Mouse (Mus musculus) megakaryocyte, embryonic 14.5 days (primary cell): ENCODE data around the gene Sbk1. TPM values are rescaled to one million over a fixed set of nuclear protein-coding genes. Genes with fewer than 3 reads are reported as not detected.
"Not testable (repeated sequence)": the region's sequence is repeated elsewhere in the genome, so short reads cannot be mapped to it uniquely, and the experiment has no call there.

ENCODE experiments used
- H3K27me3 ChIP-seq: replicated peaks from 2 replicates; pipeline ENCODE3; 2012; ENCODE audit warnings: inconsistent platforms
- H3K36me3 ChIP-seq: replicated peaks from 2 replicates; pipeline ENCODE3; 2012; ENCODE audit warnings: low read length, inconsistent platforms, mixed read lengths
- H3K4me1 ChIP-seq: 2 replicates; pipeline ENCODE4 v1.6.1; 2012; ENCODE audit warnings: inconsistent platforms
- H3K4me3 ChIP-seq: replicated peaks from 2 replicates; pipeline ENCODE3; 2012; ENCODE audit warnings: moderate library complexity, mild to moderate bottlenecking, inconsistent platforms
- H3K9me3 ChIP-seq: 2 replicates; pipeline ENCODE4 v1.6.1; 2012; ENCODE audit warnings: inconsistent platforms
- FLI1 ChIP-seq: IDR thresholded peaks from 2 replicates; pipeline ENCODE4 v1.6.1; 2012; ENCODE audit warnings: low read length, inconsistent platforms, mixed read lengths
- GATA1 ChIP-seq: IDR thresholded peaks from 3 replicates; pipeline ENCODE4 v1.6.1; 2012; ENCODE audit warnings: mixed read lengths, low read length, inconsistent platforms, borderline replicate concordance
- polyA plus RNA-seq: library from polyadenylated mRNA; stranded (reverse); fragments of >175 nt; gene quantifications from 2 replicates; pipeline ENCODE4 v1.2.3, GENCODE M21; 2012; ENCODE audit warnings: low replicate concordance; ENCODE audit not compliant: insufficient read depth

The Sbk1 gene
- polyA plus RNA-seq, 1 experiment, result 1.4 TPM

DNA sequence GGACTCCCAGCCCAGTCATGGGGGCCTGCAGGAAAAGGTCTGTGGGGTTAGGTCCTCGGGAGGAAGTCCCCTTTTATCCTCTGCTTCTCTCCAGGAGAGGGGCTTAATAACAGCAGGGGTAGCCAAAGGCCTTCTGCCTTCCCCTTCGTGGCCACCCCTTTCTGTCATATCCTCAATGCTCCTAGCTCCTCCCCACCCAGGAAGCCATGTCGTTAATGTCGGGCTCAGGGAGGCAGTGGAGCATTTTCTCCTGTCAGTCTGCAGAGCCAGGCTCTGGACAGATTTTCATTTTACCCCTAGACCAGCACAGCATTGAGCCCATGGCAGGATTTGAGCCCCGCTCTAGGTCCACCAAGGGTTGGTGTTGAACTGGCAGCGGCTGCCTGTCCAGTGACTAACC lies 3.9 kb downstream of the Sbk1 start:
- TF ChIP-seq FLI1 (no peak), GATA1 (no peak)
- Histone ChIP-seq H3K4me3 (no peak overlapping the region), H3K36me3 (no peaks in the 10 kb centered on the region), H3K4me1 (peaks cover 34% of the 10 kb centered on the region), H3K9me3 (no peaks in the 10 kb centered on the region), H3K27me3 (peaks cover 88% of the 10 kb centered on the region)

DNA sequence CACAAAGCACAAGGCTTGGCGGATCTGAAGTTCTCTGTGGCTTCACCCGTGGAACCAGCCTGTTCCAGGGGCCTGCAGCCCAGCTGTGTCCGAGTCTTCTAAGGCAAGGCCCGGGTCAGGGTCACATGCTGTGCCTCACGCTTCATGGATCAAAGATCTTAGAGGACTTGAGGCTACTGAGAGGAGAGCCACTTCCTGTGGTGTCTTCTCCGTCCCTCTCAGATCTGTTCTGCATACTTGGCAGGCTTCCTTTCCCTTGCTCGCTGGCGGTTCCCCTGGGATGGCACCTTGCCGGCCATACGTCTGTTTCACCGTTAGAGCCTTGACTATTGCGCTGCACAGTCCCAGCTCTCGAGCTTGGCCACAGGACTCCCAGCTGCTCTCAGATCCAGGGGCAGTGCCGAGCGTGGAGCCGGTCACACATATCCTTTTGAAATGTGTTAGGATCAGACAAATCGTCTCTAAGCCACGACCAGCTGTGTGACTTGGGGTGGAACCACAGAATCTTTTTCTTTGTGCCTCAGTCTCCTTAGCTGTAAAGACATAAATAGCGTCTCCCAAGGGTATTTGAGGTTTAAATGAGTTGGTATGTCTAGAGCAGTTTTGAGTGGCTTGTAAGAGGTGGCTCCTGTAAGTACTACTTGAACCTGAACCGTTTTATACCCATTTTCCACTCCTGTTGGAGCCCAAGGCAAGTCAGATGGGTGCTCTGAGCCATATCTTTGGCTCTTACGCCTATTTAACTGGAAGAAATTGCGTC lies 5.3 kb downstream of the Sbk1 start:
- TF ChIP-seq GATA1 (no peak), FLI1 (no peak)
- no peak overlapping the region for H3K4me3 ChIP-seq
- H3K27me3 ChIP-seq, result peaks cover 82% of the 10 kb centered on the region
- peaks cover 25% of the 10 kb centered on the region for H3K4me1 ChIP-seq
- no peaks in the 10 kb centered on the region for H3K36me3 ChIP-seq
- H3K9me3 ChIP-seq, result no peaks in the 10 kb centered on the region

DNA sequence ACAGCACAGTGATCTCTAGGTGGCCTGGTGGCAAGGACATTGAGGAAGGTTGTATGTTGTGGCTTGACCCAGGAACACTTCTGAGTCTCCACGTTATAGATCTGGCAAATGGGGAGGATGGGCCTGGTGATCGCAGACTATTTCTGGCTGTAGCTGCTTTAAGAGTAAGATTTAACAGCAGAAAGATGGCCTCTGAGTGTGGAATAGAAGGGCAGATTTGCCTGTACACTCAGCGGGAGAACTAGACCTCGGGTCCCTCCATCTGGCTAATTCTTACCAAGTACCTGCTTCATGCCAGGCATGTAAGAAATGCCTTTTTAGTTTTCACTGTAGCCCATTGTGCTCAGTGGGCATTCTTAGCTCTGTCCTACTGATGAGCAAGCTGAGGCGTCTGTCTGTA lies 6.4 kb downstream of the Sbk1 start:
- TF ChIP-seq FLI1 (no peak), GATA1 (no peak)
- Histone ChIP-seq H3K36me3 (no peaks in the 10 kb centered on the region), H3K4me3 (no peak overlapping the region), H3K9me3 (no peaks in the 10 kb centered on the region), H3K4me1 (peaks cover 15% of the 10 kb centered on the region), H3K27me3 (peaks cover 77% of the 10 kb centered on the region)

DNA sequence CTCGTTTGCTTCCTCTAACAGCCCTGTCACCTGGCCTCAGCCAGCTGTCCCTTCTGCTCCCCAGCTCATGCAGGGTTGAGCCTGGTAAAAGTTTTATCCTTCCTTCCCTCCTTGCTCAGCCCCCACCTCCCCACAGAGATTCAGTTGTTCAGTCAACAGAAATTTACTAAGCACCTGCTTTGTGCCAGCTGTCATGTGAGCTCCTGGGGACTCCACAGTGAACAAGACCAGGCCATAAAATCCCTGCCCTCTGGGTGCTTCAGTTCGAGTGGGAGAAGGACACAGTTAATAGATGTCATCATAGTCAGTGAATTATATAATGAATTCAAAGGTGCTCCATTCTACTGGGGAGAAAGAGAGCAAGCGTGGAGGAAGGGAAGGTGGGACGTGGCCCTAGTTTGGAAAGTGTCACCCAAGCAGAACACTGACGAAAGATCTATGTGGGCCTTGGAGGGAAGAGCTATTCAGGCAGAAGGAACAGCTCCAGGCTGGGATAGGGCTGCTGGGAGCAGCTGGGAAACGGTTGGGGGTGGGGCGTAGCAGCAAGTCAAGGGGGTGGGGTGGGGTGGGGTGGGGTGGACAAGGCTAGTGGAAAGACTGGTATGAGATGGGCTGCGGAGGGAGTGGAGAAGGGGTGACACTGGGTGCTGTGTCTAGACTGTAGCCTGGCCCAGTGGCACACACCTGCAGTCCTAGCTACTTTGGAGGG lies 7.5 kb downstream of the Sbk1 start:
- H3K4me1 ChIP-seq, result peaks cover 23% of the 10 kb centered on the region
- TF ChIP-seq FLI1 (no peak), GATA1 (no peak)
- H3K9me3 ChIP-seq, result no peaks in the 10 kb centered on the region
- no peaks in the 10 kb centered on the region for H3K36me3 ChIP-seq
- peaks cover 70% of the 10 kb centered on the region for H3K27me3 ChIP-seq
- no peak overlapping the region for H3K4me3 ChIP-seq

DNA sequence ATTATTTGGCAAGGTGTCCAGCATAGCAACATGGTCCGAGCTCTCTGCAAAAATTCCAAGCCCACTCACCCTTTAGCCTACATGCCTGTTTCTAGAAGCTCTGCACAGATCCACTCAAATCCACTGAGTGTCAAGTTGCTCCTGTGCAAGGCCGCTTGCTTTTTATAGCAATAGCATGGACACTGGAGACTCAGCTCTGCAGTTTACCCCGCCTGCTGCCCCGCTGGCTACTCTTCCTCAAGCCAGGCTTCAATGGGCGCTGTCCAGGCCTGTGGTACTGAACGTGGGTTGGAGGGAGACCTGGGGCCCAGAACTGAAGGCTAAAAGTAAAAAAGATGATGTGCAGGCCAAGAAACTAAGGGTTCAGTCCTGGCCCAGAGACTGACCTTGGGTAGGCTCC lies 8.3 kb downstream of the Sbk1 start:
- no peaks in the 10 kb centered on the region for H3K9me3 ChIP-seq
- no peak overlapping the region for H3K4me3 ChIP-seq
- no peak for TF ChIP-seq FLI1
- TF ChIP-seq GATA1, result no peak
- H3K27me3 ChIP-seq, result peaks cover 62% of the 10 kb centered on the region
- H3K4me1 ChIP-seq, result peaks cover 30% of the 10 kb centered on the region
- no peaks in the 10 kb centered on the region for H3K36me3 ChIP-seq

DNA sequence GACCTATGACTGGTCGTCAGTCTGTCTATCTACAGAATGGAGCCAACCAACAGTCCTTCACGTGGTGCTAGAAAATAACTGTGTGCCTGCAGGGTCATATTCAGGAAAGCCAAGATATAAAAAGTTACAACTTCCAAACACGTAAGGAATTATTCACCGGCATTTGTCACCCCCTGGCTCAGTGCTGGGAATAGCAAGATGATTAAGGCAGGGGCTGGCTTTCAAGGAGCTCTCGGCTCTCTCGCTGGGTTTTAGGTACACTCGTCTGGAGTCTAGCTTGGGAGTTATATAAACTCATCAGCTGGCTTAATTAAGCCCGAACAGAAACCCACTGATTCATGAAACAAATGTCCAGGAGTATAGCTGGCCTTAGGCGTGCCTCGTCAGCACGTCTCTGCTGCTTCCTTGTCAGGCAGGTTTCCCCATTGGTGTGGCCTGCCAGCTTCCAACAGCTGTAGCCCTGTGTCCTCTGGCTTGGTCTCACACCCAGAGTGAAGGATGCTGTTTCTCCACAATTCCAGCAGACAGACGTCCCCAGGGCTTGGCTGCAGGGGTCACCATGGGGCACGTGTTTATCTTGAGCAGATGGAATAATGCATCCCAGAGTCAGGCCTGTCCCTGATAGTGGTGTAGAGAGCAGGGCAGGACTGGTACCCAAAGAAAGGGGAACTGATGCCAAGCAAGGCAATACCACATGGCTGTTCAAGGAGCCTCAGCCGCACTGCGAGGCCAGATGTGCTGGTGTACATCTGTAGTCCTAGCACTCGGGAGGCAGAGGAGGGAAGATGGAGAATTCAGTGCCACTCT lies 9.7 kb downstream of the Sbk1 start:
- peaks cover 48% of the 10 kb centered on the region for H3K27me3 ChIP-seq
- H3K4me1 ChIP-seq, result peaks cover 37% of the 10 kb centered on the region
- H3K4me3 ChIP-seq, result no peak overlapping the region
- H3K9me3 ChIP-seq, result no peaks in the 10 kb centered on the region
- TF ChIP-seq FLI1, result no peak
- no peak for TF ChIP-seq GATA1
- H3K36me3 ChIP-seq, result no peaks in the 10 kb centered on the region

DNA sequence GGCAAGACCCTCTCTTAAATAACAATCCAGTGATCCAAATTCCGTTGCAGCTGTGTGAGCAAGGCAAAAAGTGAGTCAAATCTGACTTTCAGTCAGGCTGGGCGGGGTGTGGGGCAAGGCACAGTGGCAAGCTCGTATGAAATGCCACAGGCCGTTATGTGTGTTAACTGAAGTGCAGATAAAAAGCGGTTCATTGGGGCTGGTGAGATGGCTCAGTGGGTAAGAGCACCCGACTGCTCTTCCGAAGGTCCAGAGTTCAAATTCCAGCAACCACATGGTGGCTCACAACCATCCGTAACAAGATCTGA lies 10.2 kb downstream of the Sbk1 start:
- H3K36me3 ChIP-seq, H3K4me3 ChIP-seq, H3K9me3 ChIP-seq: not testable (repeated sequence)
- Histone ChIP-seq H3K27me3 (peaks cover 44% of the 10 kb centered on the region), H3K4me1 (peaks cover 40% of the 10 kb centered on the region)

DNA sequence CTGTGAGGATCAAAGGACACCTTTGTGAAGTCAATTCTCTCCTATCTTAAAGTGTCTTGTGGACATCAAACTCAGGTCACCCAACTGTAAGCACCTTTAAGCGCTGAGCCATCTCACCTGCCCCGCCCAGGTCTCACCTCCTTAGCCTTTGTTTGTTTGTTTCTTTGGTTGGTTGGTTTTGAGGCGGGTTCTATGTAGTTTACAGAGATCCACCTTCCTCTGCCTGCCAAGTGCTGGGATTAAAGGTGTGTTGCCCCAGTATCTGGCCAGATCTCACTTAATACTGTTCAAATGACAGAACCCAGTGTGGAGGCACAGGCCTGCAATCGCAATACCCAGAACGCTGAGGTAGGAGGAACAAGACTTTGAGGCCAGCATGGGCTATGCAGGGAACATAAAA lies 11.6 kb downstream of the Sbk1 start:
- Histone ChIP-seq H3K9me3 (no peaks in the 10 kb centered on the region), H3K27me3 (peaks cover 34% of the 10 kb centered on the region), H3K36me3 (no peaks in the 10 kb centered on the region), H3K4me1 (peaks cover 48% of the 10 kb centered on the region), H3K4me3 (no peak overlapping the region)
- TF ChIP-seq FLI1 (no peak), GATA1 (no peak)

DNA sequence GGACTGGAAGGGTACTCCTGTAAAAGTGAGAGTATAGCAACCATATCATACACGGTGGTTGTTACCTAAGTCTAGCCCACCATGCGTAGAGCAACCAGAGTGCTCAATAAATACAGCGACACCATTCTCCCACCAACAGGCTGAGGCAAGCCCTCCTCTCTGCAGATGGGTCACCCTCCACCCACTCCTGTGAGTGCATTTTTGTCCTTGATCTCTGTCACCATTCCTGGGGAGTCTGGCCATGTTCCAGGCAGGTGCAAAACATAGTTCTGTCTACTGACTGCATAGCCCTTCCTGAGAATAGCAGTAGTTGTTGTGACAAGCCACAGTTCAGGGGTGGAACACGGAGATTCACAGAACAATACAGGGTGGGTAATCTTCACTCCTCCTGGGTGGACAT lies 12.0 kb downstream of the Sbk1 start:
- TF ChIP-seq GATA1 (no peak), FLI1 (no peak)

DNA sequence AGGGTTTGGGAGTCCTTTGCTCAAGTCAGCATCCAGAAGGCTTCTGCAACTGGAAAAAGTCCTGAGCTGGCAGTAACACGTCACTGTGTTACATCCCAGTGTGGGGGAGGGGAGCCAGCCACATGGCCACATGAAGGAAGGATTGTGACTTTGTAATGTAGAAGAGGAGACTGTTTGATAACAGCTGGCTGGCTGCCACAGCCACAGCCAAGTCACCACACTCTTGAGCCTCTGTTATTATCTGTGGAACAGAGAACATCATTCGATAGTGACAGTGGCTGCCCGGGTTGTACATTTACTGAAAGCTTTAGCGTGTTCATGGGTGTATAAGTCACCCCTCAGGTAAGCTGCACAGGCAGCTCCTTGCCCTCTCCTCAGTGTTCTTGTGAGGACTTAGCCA lies 12.4 kb downstream of the Sbk1 start:
- no peaks in the 10 kb centered on the region for H3K36me3 ChIP-seq
- H3K27me3 ChIP-seq, result peaks cover 34% of the 10 kb centered on the region
- TF ChIP-seq GATA1 (no peak), FLI1 (no peak)
- peaks cover 52% of the 10 kb centered on the region for H3K4me1 ChIP-seq
- H3K4me3 ChIP-seq, result peak overlapping the region; percentile 78
- H3K9me3 ChIP-seq, result no peaks in the 10 kb centered on the region

More for the DNA sequence above, 12.0 kb downstream of the Sbk1 start:
- H3K4me1 ChIP-seq, result peaks cover 52% of the 10 kb centered on the region
- no peaks in the 10 kb centered on the region for H3K9me3 ChIP-seq
- peaks cover 34% of the 10 kb centered on the region for H3K27me3 ChIP-seq
- no peak overlapping the region for H3K4me3 ChIP-seq
- no peaks in the 10 kb centered on the region for H3K36me3 ChIP-seq
